Mouse (Mus musculus): ENCODE data around the gene Kif27. TPM values are rescaled to one million over a fixed set of nuclear protein-coding genes. Genes with fewer than 3 reads are reported as not detected.
A peak's percentile ranks its signal among the peaks of the same experiment; 100 is the strongest.

Gene Kif27
- polyA plus RNA-seq, 1 experiment = 0.32 TPM

DNA sequence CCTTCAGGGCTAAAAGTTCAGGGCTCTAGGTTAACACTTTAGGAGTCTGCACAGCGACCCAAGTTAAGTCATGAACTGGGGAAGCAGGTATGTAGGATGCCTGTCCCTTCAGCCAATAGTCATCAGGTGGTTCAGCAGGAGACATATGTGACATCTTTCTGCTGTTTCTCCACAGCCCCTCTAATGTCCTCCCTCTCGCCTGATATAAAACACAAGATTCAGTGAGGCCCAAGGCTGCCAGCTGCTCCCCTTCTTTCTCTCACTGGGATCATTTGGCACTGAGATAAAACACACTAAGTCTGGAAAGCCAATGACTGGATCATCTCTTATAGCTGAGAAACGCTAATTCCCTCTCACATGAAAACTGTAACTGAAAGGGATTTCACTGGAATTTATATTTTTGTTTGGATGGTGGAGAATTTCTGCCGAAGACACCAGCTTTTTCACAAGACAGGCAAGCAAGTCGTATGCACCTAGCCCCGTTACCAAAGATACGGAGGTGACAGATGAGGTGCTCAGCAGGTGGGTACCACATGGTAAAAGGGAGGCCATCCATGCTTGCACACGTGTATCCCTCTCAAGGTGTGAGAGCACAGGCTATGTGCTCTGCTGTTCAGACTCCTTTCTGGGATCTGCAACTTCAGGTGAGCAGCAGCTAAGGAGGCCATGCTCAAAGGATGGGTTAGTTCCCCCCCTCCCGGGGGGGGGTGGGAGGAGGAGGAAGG is 56.3 kb downstream of the Kif27 start:
- Histone ChIP-seq H3K27ac (ENCODE audit: insufficient read depth, low read depth, low read length) (no peak overlapping the region), H3K36me3 (ENCODE audit: control insufficient read depth, insufficient read depth, low read length) (no peaks in the 10 kb centered on the region), H3K27me3 (ENCODE audit: control insufficient read depth, insufficient read depth, low read length) (no peaks in the 10 kb centered on the region), H3K4me3 (ENCODE audit: low read depth, low read length) (no peak overlapping the region), H3K4me1 (ENCODE audit: control insufficient read depth, insufficient read depth, insufficient read length, low read length) (peaks cover 4% of the 10 kb centered on the region; the same call in 1 of the 2 replicates)
- TF ChIP-seq POLR2A (IDR thresholded peaks at IDR 0.05; ENCODE audit: low read depth, low read length) (no peak), CTCF (IDR thresholded peaks at IDR 0.05; ENCODE audit: extremely low read depth, insufficient read length, insufficient replicate concordance, low read depth, low read length) (no peak)
- 88% methylated on average over 9 of the region's 9 CpGs for WGBS

DNA sequence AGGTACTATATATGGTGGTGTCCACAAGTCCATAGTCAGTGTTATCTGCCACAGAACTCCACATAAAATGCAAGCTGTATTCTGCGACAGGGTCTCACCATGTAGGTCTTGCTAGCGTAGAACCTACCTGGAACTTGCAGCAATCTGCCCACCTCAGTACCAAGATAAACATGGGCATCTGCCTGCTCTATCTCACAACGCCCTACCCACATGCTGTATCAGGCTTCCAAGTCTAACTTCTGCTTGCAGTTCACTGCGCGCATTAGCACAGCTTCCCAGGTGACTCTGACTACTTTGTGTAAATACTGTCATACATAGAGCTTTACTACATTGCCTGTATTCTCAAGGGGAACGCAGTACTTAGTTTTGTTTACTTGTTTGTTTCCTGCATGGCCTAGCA is 57.0 kb downstream of the Kif27 start:
- 90% methylated on average over 6 of the region's 6 CpGs for WGBS
- Histone ChIP-seq H3K4me1 (ENCODE audit: control insufficient read depth, insufficient read depth, insufficient read length, low read length) (peaks cover 4% of the 10 kb centered on the region; the same call in 1 of the 2 replicates), H3K27me3 (ENCODE audit: control insufficient read depth, insufficient read depth, low read length) (no peaks in the 10 kb centered on the region), H3K27ac (ENCODE audit: insufficient read depth, low read depth, low read length) (no peak overlapping the region), H3K4me3 (ENCODE audit: low read depth, low read length) (no peak overlapping the region), H3K36me3 (ENCODE audit: control insufficient read depth, insufficient read depth, low read length) (no peaks in the 10 kb centered on the region)
- TF ChIP-seq CTCF (IDR thresholded peaks at IDR 0.05; ENCODE audit: extremely low read depth, insufficient read length, insufficient replicate concordance, low read depth, low read length) (no peak), POLR2A (IDR thresholded peaks at IDR 0.05; ENCODE audit: low read depth, low read length) (no peak)

- 92% methylated on average over 3 of the region's 3 CpGs for WGBS
- Histone ChIP-seq H3K36me3 (ENCODE audit: control insufficient read depth, insufficient read depth, low read length) (no peaks in the 10 kb centered on the region), H3K4me1 (ENCODE audit: control insufficient read depth, insufficient read depth, insufficient read length, low read length) (peaks cover 4% of the 10 kb centered on the region; the same call in 1 of the 2 replicates), H3K27me3 (ENCODE audit: control insufficient read depth, insufficient read depth, low read length) (no peaks in the 10 kb centered on the region), H3K4me3 (ENCODE audit: low read depth, low read length) (no peak overlapping the region), H3K27ac (ENCODE audit: insufficient read depth, low read depth, low read length) (no peak overlapping the region)
- TF ChIP-seq POLR2A (IDR thresholded peaks at IDR 0.05; ENCODE audit: low read depth, low read length) (no peak), CTCF (IDR thresholded peaks at IDR 0.05; ENCODE audit: extremely low read depth, insufficient read length, insufficient replicate concordance, low read depth, low read length) (no peak)
These were observed 60.2 kb downstream of the Kif27 start for GRCm38 (mm10) chr13:58298756-58299155.

GRCm38 (mm10) chr13:58295582-58295981 is 63.3 kb downstream of the Kif27 start:
- Histone ChIP-seq H3K4me3 (ENCODE audit: low read depth, low read length) (no peak overlapping the region), H3K27me3 (ENCODE audit: control insufficient read depth, insufficient read depth, low read length) (no peaks in the 10 kb centered on the region), H3K27ac (ENCODE audit: insufficient read depth, low read depth, low read length) (no peak overlapping the region), H3K4me1 (ENCODE audit: control insufficient read depth, insufficient read depth, insufficient read length, low read length) (peaks cover 4% of the 10 kb centered on the region; the same call in 1 of the 2 replicates), H3K36me3 (ENCODE audit: control insufficient read depth, insufficient read depth, low read length) (no peaks in the 10 kb centered on the region)
- 58% methylated on average over 3 of the region's 3 CpGs for WGBS
- TF ChIP-seq POLR2A (IDR thresholded peaks at IDR 0.05; ENCODE audit: low read depth, low read length) (no peak), CTCF (IDR thresholded peaks at IDR 0.05; ENCODE audit: extremely low read depth, insufficient read length, insufficient replicate concordance, low read depth, low read length) (no peak)

DNA sequence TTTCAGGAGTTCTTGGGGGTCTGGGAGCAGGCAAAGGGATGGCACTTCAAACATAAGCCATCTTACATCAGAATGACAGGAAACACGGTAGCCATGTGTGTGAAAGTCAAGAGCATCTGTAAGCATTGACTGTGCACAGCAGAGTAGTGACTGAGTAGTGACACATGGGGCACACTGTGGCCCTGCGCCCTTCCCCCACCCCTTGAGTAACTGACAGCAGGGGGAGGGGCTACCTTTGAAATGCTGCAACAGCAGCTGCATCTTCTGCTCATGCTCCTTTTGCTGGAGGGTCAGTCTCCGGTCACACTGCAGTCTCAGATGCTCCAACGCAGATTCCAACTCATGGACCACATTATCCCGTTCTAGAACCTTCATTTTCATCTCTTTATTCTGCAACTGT is 66.1 kb downstream of the Kif27 start:
- Histone ChIP-seq H3K36me3 (ENCODE audit: control insufficient read depth, insufficient read depth, low read length) (no peaks in the 10 kb centered on the region), H3K27me3 (ENCODE audit: control insufficient read depth, insufficient read depth, low read length) (no peaks in the 10 kb centered on the region), H3K4me1 (ENCODE audit: control insufficient read depth, insufficient read depth, insufficient read length, low read length) (no peaks in the 10 kb centered on the region), H3K27ac (ENCODE audit: insufficient read depth, low read depth, low read length) (no peak overlapping the region), H3K4me3 (ENCODE audit: low read depth, low read length) (no peak overlapping the region)
- TF ChIP-seq POLR2A (IDR thresholded peaks at IDR 0.05; ENCODE audit: low read depth, low read length) (no peak), CTCF (IDR thresholded peaks at IDR 0.05; ENCODE audit: extremely low read depth, insufficient read length, insufficient replicate concordance, low read depth, low read length) (no peak)
- 66% methylated on average over 5 of the region's 5 CpGs for WGBS

DNA sequence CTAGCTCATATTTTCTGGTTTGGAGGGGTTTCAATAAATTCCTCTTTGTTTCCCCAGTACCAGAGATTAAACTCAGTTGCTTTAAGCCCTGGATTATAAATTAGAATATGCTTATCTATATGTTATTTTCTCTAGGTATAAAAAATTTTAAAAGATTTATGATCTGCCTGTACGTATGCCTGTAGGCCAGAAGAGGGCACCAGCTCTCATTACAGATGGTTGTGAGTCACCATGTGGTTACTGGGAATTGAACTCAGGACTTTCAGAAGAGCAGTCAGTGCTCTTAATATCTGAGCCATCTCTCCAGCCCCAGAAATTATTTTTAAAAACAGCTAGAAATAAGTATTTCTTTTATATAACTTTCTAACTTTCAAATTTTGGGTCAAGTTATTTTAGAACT is 69.6 kb downstream of the Kif27 start:
- Histone ChIP-seq H3K4me3 (ENCODE audit: low read depth, low read length) (no peak overlapping the region), H3K4me1 (ENCODE audit: control insufficient read depth, insufficient read depth, insufficient read length, low read length) (no peaks in the 10 kb centered on the region), H3K36me3 (ENCODE audit: control insufficient read depth, insufficient read depth, low read length) (no peaks in the 10 kb centered on the region), H3K27me3 (ENCODE audit: control insufficient read depth, insufficient read depth, low read length) (no peaks in the 10 kb centered on the region), H3K27ac (ENCODE audit: insufficient read depth, low read depth, low read length) (no peak overlapping the region)
- TF ChIP-seq POLR2A (IDR thresholded peaks at IDR 0.05; ENCODE audit: low read depth, low read length) = no peak
- TF ChIP-seq CTCF (IDR thresholded peaks at IDR 0.05; ENCODE audit: extremely low read depth, insufficient read length, insufficient replicate concordance, low read depth, low read length) = no peak
- WGBS = 92% methylated on average over 1 of the region's 1 CpGs

- no peak for TF ChIP-seq POLR2A (IDR thresholded peaks at IDR 0.05; ENCODE audit: low read depth, low read length)
- TF ChIP-seq CTCF (IDR thresholded peaks at IDR 0.05; ENCODE audit: extremely low read depth, insufficient read length, insufficient replicate concordance, low read depth, low read length) = peak; percentile 98
- Histone ChIP-seq H3K4me3 (ENCODE audit: low read depth, low read length) (no peak overlapping the region), H3K4me1 (ENCODE audit: control insufficient read depth, insufficient read depth, insufficient read length, low read length) (no peaks in the 10 kb centered on the region), H3K27ac (ENCODE audit: insufficient read depth, low read depth, low read length) (no peak overlapping the region), H3K27me3 (ENCODE audit: control insufficient read depth, insufficient read depth, low read length) (0 out of 2 replicates have a peak, but pooled peaks cover 3% of the 10 kb centered on the region), H3K36me3 (ENCODE audit: control insufficient read depth, insufficient read depth, low read length) (no peaks in the 10 kb centered on the region)
- WGBS = 19% methylated on average over 13 of the region's 13 CpGs
These were observed 71.1 kb downstream of the Kif27 start for GRCm38 (mm10) chr13:58287822-58288221.
